Mouse (Mus musculus) bone marrow, adult 2 months (tissue): Measurements from ENCODE around the gene Ppp1r13b.
"Not testable (repeated sequence)": the region's sequence is repeated elsewhere in the genome, so short reads cannot be mapped to it uniquely, and the experiment has no call there.

Source experiments
- CTCF ChIP-seq: fragments of 200-500 bp; IDR thresholded peaks from 2 replicates; pipeline ENCODE4 v1.5.1; 2011; ENCODE audit warnings: low read length, control low read depth; ENCODE audit not compliant: control insufficient read depth, insufficient read depth
- POLR2A ChIP-seq: fragments of 200-500 bp; IDR thresholded peaks from 2 replicates; pipeline ENCODE4 v1.6.1; 2011; ENCODE audit warnings: low read depth, mild to moderate bottlenecking, control low read depth, low read length, borderline replicate concordance; ENCODE audit not compliant: control insufficient read depth

DNA sequence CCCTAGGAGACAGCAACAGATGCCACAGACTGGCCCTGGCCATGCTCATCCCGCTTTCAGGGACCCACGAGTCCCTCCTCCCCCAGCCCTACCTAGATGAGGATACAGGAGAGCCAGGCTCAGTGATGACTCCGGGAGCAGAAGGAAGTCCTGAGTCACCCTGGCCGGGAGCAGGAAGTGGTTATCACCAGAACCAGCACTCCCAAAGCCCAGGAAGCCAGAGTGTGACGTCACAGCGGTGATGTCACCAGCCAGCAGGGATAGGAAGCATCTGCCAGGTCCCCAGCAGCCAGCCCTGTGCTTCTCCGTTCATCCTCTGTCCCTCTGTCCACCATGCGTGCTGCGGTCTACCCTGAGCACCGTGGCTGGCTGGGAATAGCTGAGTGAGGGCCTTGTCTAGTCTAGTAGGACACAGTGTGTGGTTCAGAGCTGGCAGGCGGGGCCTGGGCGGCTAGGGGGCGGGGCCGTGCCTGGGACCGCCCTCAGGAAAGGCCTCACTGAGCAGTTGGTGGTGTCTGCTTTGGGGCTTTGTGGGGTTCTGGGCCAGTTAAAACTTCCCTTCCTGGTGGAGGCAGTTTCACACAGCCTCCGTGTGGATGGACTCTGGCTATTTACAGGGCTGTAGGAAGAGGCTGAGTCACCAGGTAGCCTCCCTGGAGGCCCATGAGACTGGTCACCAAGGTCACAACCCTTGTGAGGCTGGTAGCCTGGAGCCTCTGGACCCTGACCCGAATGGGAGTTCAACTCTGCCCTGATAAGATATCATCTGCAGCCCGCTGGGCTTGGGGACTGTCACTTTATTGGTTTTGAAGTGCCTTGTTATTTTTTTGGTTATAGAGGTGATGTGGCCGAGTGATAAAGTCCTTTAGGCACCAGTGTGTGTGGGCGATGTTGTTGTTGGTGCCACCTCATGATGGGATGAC lies 36.4 kb upstream of the Ppp1r13b start:
- not testable (repeated sequence) for TF ChIP-seq CTCF, POLR2A
